Mouse (Mus musculus): ENCODE results near the gene Spata2.

Spata2 gene

DNA sequence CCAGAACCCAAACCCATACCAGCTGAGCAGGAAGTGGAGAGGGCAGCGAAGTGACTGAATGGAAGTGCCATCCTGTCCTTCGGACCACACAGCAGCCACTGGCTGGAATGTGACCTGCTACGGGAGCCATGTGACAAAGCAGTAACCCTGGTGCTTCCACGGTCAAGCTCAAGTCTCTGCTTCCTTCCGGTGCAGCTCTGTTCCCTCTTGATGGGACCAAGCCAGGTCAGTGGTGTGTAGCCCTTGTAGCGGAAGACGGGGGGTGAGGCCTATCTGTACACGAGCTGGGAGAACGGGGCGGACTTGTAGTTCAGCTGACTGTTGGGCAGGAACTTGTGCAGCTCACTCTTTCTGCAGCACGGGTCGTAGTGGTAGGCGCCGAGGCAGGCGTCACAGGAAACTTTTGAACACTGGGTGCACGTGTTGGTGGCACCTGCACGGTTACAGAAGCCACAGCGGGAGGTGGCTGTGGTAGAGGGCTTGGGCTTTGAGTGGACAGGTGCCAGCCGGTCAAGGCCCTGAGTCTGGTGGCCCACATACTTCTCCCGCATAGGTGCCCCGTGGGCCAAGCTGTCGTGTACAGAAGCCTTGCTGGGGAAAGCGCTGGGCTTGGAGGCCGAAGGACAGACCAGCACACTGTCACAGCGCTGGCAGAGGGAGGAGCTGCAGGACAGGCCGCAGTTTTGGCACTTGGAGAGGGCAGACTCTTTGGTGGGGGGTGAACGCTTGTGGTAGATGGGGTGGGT, 9.4 kb downstream of the Spata2 start:
- no peak for DNase-seq (ENCODE audit: low spot score in 2 of 2)

DNA sequence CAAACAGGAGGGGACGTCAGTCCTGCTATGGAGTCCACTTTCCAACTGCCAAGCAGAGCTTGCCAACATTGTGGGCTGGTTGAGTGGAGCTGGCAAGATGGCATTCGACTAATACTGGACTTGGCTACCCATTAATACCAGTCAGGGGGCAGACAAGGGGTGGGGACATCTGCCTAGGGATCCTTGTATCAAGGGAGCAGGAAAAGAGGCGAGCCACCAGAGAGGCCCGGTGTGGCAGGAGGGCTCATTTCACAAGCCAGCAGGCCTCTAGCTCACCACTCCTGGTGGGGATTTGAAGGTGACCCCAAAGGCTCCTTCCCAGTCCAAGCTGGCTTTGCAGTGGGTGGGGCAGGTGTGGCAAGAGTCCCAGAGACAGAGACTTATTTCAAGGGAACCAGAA, 10.0 kb downstream of the Spata2 start:
- no peak for DNase-seq (ENCODE audit: low spot score in 2 of 2)

DNA sequence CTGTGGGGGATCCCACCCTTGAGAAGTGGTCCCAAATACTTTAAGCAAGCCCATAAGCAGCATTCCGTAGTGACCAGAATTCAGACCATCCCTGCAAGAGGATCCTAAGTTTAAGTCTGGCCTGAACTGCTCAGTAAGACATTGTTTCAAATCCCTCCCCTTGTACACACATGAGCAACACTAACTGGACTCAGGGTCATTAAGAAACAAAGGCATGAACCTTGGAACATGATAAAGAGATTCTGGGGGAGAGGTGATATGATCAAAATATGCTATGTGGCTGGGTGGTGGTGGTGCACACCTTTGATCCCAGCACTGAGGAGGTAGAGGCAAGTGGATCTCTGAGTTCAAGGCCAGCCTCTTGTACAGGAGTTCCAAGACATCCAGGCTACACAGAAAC, 13.2 kb downstream of the Spata2 start:
- no peak for DNase-seq (ENCODE audit: low spot score in 2 of 2)

DNA sequence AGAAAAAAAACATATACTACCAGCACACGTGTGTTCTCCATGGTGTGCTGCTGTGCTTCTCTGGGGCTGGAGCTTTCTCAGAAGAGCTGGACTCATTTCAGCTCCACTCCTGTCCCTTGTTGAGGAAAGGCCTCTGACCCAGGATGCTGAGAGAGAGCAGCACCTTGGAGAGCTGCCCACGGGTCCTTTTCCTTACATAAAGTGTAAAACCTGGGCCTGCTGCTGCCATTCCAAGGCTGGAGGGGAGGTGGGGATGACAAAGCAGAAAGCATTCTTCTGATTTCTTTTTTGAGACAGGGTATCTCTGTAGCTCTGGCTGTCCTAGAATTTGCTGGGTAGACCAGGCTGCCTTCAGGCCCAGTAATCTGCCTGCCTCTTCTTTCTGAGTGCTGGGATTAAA, 14.6 kb downstream of the Spata2 start:
- DNase-seq (ENCODE audit: low spot score in 2 of 2) = no peak

DNA sequence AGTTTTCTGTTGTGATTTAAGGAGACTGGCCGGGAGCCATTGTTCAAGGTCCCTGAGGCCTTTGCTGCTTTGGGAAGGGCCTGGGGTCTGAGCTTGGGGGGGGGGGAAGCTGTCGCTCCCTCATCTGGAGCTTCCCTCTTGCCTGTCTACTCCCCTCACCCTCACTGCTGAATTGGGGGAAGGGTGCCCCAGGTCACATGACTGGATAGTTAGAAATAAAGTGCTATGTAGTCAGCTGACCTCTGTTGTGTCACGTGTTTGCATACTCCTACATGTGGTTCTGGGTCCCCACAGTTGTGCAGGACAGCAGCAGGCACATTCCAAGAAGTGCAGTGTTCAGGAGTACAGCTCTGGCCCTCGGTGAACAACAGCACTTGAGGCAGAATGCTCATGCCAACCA, 15.9 kb downstream of the Spata2 start:
- no peak for DNase-seq (ENCODE audit: low spot score in 2 of 2)

DNA sequence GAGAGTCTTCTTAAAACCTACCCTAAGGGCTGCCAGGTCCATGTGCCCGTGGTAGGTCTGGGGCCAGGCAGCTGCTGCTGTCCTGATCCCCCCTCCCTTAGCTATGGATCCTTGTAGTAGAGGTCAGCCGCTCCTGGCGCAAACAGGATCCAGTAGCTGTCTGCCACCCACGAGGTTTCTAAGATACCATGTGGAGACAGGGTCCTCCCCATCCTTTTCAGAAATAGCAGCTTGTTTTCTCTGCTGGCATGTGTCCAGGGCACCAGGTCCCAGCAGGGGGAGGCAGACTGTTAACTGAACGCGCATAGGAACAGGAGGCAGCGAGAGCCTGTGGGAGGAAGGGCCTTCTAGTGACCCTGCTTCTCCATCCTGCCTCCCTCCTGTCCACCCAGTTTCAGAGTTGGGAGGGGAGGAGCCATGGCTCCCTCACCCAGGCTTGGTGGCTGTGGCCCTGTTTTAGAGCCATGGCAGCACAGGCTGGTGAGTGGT, 16.4 kb downstream of the Spata2 start:
- peak; percentile 75 to 76 for DNase-seq (ENCODE audit: low spot score in 2 of 2)

DNA sequence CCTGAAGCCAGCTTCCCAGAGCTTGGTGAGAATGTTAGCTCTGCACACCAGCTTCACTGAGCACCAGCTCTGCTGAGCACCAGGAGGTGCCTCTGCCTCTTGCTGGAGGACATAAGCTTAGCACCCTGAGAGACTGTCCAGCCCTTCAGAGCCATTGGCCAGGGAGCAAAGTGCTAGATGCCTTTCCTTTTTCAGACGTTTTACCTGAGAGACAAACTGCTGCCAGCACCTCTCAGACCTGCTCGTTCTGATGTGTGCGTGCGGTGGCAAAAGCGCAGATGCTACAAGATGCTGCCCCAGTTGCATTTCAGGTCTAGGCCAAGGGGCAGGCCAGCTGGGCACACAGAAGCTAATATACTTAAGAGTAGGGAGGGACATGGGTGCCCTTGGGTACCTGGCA, 17.1 kb downstream of the Spata2 start:
- no peak for DNase-seq (ENCODE audit: low spot score in 2 of 2)

DNA sequence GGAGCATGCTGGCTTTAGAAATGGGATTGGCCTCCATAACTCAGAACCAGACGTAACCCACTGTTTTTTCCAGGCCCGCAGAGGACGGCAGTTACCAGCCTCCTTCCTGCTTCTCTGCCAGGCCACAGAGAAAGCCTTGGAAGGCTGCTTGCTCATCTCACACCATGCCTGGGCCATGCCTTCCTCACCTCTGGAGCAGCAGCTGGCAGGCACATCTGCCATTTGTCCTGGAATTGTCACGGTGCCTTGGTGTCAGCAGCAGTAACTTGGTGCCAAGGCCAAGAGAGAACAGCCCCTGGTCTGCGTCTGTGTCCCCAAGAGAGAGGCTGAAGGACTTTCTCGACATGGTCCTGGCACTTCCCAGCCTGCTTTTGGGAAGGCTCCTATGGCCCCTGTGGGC, 18.5 kb downstream of the Spata2 start:
- no peak for DNase-seq (ENCODE audit: low spot score in 2 of 2)

DNA sequence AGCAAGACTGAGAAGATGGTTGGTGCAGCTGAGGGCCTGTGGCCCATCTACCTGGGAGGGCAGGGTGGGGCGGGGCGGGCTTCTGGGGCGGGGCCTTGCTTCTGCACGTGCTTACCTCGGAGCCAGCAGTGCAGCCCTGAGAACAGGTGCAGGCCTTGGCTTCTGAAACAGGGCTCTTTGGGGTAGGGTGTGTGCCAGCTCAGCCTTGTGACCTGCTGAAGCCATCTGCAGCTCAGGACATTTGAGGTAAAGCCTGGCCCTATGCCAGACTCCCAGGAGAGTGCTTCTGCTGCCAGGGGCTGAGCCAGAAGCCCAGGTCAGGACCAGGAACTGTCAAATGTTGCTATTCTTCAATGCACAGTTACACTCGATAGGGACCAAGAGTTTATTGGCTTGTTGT, 21.1 kb downstream of the Spata2 start:
- no peak for DNase-seq (ENCODE audit: low spot score in 2 of 2)

DNA sequence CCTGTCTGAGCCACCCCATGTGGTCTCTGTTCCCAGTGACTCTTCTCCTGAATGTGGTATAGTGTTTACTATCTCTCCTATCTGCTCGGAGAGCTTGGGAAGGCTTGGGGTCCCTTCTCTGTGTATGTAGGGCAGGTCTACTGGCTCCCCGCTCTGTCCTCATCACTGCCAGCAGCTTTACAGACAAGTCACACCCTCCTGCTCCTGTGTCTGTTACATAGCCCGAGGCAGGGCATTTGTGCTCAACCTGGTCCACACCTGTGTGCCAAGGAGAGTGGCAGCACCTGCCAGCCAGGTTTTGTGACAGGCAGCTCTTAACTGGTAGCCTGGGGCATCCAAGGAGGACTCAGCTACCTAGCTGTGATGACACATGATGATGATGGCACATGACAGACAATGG, 22.1 kb downstream of the Spata2 start:
- no peak for DNase-seq (ENCODE audit: low spot score in 2 of 2)

DNA sequence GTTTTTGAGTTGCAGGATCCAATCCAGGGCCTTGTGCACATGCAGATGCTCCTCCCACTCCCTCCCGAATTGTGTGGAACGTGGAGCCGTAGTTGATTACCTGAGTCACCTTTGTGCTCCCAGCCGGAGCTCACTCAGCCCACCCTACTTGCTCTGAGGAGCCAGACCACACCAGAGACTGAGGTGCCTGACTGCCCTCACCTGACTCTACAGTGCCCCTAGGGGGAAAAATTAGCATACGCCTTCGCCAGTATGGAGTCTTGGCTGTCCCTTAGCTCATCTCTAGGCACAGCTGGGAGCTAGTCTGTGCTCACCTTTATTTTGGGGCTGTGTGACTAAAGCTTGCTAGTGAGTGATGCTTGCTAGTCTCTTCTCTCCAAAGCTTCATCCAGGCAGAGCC, 24.2 kb downstream of the Spata2 start:
- DNase-seq (ENCODE audit: low spot score in 2 of 2) = no peak

DNA sequence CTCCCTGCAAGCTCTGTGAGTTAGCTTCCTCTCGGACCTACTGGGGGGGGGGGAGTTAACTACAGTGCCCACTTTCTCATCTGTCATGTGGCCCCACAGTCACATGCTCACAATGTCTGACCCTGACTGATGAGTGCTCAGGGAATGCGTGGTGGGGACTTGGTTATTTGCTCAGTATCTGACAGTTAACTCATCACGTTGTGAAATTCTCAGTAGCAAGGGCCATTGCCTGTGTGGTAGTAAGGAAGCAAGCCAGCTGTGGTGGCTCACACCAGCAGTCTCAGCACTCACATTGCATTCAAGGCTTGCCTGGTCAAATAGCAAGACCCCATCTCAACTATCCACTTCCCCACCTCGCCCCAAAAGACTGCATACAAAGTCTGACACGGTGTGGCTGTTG, 25.5 kb downstream of the Spata2 start:
- DNase-seq (ENCODE audit: low spot score in 2 of 2) = no peak

DNA sequence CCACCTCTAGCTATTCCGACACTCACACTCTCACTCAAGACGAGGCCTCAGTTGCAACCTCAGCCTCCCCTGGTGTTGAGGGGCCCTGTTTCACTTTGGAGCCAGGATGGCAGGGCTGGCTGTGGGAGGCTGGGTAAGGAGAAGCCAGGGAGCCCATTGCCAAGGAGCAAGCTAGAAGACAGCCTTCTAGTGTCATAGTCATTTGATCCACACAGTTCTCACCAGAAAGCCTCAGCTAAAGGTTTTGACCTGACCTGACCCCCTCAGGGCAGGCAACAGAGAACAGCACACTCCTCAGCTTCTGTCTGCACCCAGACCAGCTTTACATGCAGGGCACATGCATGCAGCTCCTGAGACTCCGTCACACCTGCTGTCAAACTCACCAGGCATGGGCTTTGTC, 26.7 kb downstream of the Spata2 start:
- no peak for DNase-seq (ENCODE audit: low spot score in 2 of 2)

DNA sequence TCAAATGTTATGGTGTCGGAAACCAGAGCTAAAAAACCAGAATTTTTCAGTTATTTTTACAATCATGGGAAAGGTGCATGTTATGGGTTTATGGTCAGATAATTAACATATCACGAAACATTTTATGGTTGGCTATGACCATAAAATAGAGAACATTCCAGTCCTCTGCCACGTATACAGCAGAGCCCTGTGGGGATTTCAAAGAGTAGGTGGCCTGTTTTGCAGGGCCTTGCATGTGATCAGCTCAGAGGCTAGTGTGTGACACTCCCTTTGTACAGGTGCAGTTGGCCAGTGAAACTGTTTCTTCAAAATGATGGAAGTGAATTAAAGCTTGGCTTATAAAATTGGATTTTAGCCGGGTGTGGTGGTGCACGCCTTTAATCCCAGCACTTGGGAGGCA, 28.9 kb downstream of the Spata2 start:
- no peak for DNase-seq (ENCODE audit: low spot score in 2 of 2)

DNA sequence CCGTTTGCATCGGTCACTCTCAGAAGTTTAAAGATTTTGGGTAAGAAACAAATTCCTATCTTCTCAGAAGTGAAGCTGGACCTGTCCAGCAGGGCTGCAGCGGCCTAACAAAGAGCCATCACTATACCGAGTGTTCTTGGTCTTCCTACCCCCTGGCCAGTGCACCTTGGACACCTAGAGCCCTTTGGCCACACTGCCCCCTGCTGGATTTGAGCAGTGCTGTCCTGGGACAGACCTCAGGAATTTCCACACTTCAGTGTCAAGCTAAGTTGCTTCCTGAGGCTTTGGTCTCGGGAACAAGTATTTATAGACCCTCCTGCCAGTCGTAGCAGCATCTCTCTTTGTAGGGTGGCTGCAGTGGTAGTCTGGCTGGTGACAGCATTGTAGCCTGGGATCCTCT, 29.7 kb downstream of the Spata2 start:
- peak; percentile 55 to 79 for DNase-seq (ENCODE audit: low spot score in 2 of 2)

DNA sequence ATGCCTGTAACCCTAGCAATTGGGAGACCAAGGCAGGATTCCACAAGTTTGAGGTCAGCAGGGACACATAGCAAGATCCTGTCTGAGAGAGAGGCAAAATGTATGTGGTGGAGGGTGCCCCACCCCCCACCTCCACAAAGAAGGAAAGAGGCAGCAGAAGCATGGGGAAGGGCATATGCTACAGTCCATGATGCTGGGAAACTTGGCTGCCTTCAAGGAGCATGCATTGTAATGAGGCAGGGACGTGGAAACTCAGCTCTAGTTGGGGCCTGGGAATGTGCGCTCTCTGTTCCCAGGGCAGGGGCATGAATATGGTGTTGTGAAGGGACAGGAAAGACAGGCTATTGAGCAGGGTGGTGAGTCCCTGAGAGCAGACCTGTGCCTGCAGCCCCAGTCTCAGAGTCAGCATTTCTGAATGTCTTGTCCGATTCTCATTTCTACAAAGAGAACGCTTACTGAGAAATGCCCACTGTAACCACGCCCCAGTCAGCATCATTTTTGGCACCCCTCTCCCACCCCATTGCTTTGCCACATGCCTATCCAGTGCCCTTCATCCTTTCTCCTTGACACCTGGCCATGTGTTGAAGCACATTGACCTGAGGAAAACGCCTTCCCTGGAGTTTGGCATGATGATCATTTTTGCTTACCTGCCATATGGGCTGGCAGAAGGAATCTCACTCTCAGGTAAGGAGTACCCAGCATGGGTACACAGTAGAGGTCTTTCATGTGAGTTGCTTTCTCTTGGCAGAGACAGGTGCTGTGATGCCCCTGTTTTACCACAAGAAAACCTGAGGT, 33.4 kb downstream of the Spata2 start:
- DNase-seq (ENCODE audit: low spot score in 2 of 2) = no peak

DNA sequence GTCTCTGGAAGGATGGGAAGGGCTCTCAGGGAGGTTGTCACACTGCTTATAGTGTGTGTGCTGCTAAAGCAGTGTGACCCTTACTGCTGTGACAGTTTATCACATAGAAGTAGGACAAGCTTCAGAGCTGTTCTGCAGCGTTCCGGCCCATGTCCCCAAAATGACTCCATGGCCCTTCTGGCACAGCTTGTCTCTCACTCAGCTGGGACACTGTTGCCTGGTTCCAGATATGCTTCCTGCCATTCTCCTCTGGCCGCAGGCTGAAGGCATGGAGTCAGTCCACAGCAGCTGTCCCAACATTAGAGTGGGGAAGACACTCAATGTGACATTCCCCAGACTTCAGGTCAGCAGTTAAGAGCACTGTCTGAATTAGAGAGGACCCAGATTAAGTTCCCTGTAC, 34.1 kb downstream of the Spata2 start:
- DNase-seq (ENCODE audit: low spot score in 2 of 2) = no peak

DNA sequence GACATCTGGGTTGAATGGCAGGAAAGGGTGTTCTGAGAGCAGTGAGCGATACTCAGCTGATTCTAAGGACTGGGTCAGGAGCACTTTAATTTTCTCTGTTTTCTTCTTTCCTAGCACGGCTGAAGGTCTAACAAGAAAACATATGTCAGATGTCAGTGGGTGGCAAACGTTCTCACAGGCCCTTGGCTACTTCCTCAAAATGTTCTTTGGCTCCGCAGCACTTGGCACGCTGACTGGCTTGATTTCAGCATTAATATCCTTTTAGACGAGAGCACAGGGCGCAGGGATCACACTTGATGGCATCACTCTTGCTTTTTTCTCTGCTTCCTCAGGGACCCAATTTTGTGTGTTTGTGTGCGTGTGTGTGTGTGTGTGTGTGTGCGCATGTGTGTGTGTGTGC, 35.5 kb downstream of the Spata2 start:
- no peak for DNase-seq (ENCODE audit: low spot score in 2 of 2)

DNA sequence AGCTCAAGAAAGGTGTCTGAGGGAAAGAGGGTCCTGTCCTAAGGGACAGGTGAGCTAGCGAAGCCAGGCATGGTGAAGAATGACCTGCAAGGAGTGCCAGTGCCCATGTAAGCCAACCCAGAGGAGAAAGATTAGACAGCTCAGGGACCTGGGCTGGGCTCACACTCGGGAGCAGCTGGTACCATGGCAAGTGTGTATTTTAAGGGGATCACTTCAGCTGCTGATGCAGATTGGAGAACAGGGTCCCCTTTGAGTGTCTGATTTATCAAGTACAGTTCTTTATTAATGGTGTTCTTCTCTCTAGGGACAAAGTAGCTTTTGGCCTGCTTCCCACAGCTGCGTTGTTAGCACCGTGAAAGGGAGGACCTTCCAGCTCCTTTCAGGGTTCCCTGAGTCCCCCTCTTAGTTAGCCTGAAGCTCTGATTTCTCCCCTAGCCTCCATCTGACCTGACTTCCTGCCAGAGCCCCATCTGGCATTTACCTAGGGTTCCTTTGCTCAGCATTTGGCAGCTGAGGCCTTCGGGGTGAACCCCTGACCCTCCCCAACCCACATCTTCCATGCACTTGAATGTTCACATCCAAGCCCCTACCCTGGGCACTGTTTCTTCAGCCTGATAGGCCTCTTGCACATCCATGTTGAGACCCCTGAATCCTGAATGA, 36.2 kb downstream of the Spata2 start:
- no peak for DNase-seq (ENCODE audit: low spot score in 2 of 2)

DNA sequence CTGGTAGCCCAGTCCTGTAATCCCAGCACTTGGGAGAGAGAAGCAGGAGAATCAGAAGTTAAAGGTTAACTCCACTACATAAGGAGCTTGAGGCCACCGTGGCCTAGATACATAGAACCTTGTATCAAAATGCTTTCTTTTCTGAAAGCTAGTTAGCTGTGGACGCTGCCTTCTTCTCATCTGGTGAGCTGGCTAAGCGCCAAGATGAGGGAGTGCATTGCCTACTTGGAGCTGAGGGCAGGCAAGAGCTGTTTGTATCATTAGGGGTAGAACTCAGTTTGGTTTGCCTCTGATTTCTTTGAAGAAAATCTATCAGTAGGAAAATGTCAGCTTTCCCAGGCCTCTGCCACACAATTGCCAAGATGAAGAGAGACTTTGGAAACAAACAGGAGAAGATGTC, 38.9 kb downstream of the Spata2 start:
- DNase-seq (ENCODE audit: low spot score in 2 of 2) = no peak

DNA sequence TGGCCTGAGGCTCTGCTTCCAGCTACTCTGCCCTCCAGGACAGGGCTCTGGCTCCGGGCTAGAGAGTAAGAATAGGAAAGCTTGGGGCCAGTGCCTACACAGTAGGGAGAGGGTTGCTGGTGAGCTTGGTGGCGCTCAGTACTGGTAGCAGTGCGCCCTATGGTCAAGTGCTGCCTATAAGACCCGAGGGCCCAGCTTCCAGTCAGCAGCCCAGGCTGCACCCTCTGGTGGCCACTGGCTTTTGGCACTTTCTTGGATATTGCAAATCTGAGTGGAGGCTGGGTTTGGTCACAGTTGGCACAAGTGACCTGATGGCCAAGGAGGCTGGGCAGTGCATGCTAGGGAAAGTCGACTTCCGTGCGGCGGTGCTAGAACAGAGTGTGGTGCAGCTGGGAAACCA, 42.0 kb downstream of the Spata2 start:
- DNase-seq (ENCODE audit: low spot score in 2 of 2) = no peak

DNA sequence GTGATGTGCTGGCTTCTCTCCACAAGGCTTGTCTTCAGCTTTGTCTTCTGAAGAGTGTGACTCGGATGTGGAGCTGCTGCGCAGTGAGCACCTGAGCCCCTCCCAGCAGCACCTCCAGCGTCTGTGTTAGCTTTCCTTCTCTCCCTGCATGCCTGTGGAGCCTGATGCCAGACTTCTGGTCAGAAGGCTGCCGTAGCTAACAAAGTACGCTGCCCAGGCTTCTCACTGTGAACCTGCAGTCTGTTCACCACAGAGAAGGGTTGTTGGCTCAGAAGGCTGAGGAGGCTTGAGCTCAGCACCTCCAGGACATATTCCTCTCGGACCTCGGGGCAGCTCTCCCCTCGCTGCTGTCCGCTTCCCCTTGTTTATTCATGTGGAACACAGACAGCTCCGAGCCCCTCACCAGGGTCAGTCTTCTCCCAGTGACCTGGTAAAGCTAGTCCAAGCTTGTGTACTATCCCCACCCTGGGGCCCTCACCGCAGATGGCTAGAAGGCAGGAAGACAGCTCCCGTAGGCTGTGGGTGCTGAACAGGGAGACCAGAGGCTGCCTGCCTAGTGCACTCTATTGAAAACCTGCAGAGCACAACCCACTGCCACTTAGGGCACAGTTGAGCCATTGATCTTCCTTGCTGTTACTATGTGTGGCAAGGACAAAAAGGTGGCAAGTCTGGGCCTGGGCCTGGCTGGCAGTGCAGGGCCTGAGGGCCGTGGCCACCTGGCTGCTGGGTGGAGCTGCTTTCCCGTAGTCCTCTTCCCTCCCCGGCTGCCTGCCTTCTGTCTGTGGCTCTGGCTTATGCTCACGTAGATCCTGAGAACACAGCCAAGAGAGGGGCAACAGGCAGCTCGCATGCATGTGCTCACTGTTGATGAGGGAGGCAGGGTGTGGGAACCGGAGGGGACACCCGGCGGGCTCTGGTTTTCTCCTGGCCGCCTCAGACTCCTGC, 43.1 kb downstream of the Spata2 start:
- DNase-seq (ENCODE audit: low spot score in 2 of 2) = no peak
